Mouse (Mus musculus) heart, postnatal 14 days (tissue): ENCODE measurements around the gene Elovl6. TPM values are rescaled to one million over a fixed set of nuclear protein-coding genes. Genes with fewer than 3 reads are reported as not detected.
A peak's percentile ranks its signal among the peaks of the same experiment; 100 is the strongest.

Experiments used
- DNase-seq, 2 experiments: peaks; one replicate each; pipeline ENCODE4 v3.0.0; 2021 to 2022
- intact Hi-C: fragments of 180-260 bp; cut with DNase I; formaldehyde crosslinking; loops from one replicate; pipeline ENCODE4 v1.15.1; 2025
- total RNA-seq, 2 experiments: library from RNA; stranded (reverse); gene quantifications; 2 replicates each; pipeline ENCODE4 v1.2.3; 2021

The Elovl6 gene
- total RNA-seq, 2 experiments from 2014 or later: 1.9 to 2.6 TPM

GRCm38 (mm10) chr3:129562411-129562810 lies 30.3 kb downstream of the Elovl6 start:
- no peak for DNase-seq
- intact Hi-C loops: no loop called here

GRCm38 (mm10) chr3:129563807-129564206 lies 31.7 kb downstream of the Elovl6 start:
- intact Hi-C loops: no loop called here
- DNase-seq: no peak

GRCm38 (mm10) chr3:129564852-129565251 lies 32.7 kb downstream of the Elovl6 start:
- no peak for DNase-seq
- intact Hi-C loops: no loop called here

- DNase-seq: no peak
- intact Hi-C loops: no loop called here
These were observed 33.3 kb downstream of the Elovl6 start for GRCm38 (mm10) chr3:129565458-129565857.

- DNase-seq: no peak
- intact Hi-C loops: no loop called here
These were observed 33.9 kb downstream of the Elovl6 start for GRCm38 (mm10) chr3:129566013-129566412.

- intact Hi-C loops: no loop called here
- DNase-seq: peak in 1 of 2 experiments; percentile 7
These were observed 34.7 kb downstream of the Elovl6 start for GRCm38 (mm10) chr3:129566876-129567275.

- intact Hi-C loops: no loop called here
- no peak for DNase-seq
These were observed 36.4 kb downstream of the Elovl6 start for GRCm38 (mm10) chr3:129568506-129568905.

- intact Hi-C loops: no loop called here
- DNase-seq: no peak
These were observed 38.8 kb downstream of the Elovl6 start for GRCm38 (mm10) chr3:129570989-129571388.

- intact Hi-C loops: no loop called here
- no peak for DNase-seq
These were observed 39.5 kb downstream of the Elovl6 start for GRCm38 (mm10) chr3:129571642-129572041.

GRCm38 (mm10) chr3:129572959-129573358 lies 40.8 kb downstream of the Elovl6 start:
- intact Hi-C loops: no loop called here
- DNase-seq: no peak

- intact Hi-C loops: no loop called here
- no peak for DNase-seq
These were observed 41.5 kb downstream of the Elovl6 start for GRCm38 (mm10) chr3:129573609-129574008.

GRCm38 (mm10) chr3:129575086-129575485 lies 42.9 kb downstream of the Elovl6 start:
- intact Hi-C loops: no loop called here

GRCm38 (mm10) chr3:129576522-129576921 lies 44.4 kb downstream of the Elovl6 start:
- intact Hi-C loops: no loop called here
- no peak for DNase-seq

More at GRCm38 (mm10) chr3:129575086-129575485, 42.9 kb downstream of the Elovl6 start:
- DNase-seq: no peak

GRCm38 (mm10) chr3:129578741-129579475 lies 46.8 kb downstream of the Elovl6 start:
- intact Hi-C loops: no loop called here
- DNase-seq: no peak

- intact Hi-C loops: no loop called here
- no peak for DNase-seq
These were observed 48.9 kb downstream of the Elovl6 start for GRCm38 (mm10) chr3:129581024-129581423.

GRCm38 (mm10) chr3:129582449-129582848 lies 50.3 kb downstream of the Elovl6 start:
- intact Hi-C loops: no loop called here
- no peak for DNase-seq

GRCm38 (mm10) chr3:129583290-129583689 lies 51.1 kb downstream of the Elovl6 start:
- intact Hi-C loops: no loop called here

GRCm38 (mm10) chr3:129587916-129588315 lies 55.8 kb downstream of the Elovl6 start:
- no peak for DNase-seq
- intact Hi-C loops: no loop called here

More at GRCm38 (mm10) chr3:129583290-129583689, 51.1 kb downstream of the Elovl6 start:
- DNase-seq: no peak

GRCm38 (mm10) chr3:129588753-129589152 lies 56.6 kb downstream of the Elovl6 start:
- intact Hi-C loops: no loop called here
- DNase-seq: no peak

GRCm38 (mm10) chr3:129589705-129590104 lies 57.5 kb downstream of the Elovl6 start:
- intact Hi-C loops: no loop called here
- DNase-seq: no peak

- peak in 1 of 2 experiments; percentile 31 for DNase-seq
- intact Hi-C loops: no loop called here
These were observed 58.5 kb downstream of the Elovl6 start for GRCm38 (mm10) chr3:129590548-129591226.

GRCm38 (mm10) chr3:129591251-129591650 lies 59.1 kb downstream of the Elovl6 start:
- intact Hi-C loops: no loop called here
- no peak for DNase-seq
